Mouse (Mus musculus) layer of hippocampus, adult 2 months (tissue): ENCODE data around the gene Gpha2. TPM values are rescaled to one million over a fixed set of nuclear protein-coding genes. Genes with fewer than 3 reads are reported as not detected.
A peak's percentile ranks its signal among the peaks of the same experiment; 100 is the strongest.

Experiments
- DNase-seq, 2 experiments: peaks; one replicate each; pipeline ENCODE4 v3.0.0; 2022; ENCODE audit warnings: low spot score in 2 of 2
- H3K27ac ChIP-seq: fragments of 200-600 bp; 2 replicates; pipeline ENCODE4 v1.8.1; 2022
- H3K4me3 ChIP-seq: fragments of 200-600 bp; 2 replicates; pipeline ENCODE4 v1.8.1; 2022; ENCODE audit warnings: mild to moderate bottlenecking
- CTCF ChIP-seq: fragments of 200-600 bp; conservative IDR thresholded peaks from 2 replicates; pipeline ENCODE4 v1.8.1; 2022; ENCODE audit warnings: antibody characterized with exemption, mild to moderate bottlenecking, moderate library complexity
- total RNA-seq, 2 experiments: library from RNA; stranded (reverse); gene quantifications; 2 replicates each; pipeline ENCODE4 v1.2.3; 2021

The Gpha2 gene
- total RNA-seq, 2 experiments from 2014 or later = not detected

DNA sequence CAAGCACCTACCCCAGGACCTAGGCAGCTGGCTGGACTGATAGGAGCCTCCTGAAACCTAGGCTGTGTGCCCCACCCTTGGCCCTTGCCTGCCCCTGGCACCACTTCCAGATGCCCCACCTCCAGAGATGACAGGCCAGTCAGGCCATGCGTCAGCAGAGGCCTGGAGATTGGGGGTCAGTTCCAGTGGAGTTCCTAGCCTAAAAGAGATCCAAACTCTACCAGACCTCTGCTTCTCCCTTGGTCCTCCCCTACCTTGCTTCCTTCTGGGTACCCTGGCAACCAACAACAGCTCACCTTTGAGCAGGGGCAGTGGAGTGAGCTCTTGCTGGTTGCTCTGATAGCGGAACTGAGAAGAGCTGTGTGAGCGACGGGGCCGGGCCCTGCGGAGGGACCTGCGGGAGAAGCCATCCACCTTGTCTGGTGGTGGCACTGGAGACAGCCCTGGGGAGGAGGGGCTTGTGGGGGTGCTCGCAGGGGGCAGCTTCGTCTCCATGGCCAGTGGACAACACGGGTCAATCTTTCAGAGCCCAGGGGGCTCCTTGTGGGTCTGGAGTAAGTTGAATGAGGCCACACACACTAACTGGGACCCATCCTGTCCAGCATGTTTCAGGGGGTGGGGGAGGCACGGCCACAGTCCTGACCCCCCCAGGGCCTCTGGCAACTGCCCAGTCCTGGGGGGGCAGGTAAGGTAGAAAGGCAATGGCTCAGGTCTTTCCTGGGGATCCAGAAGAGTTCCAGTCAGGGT, 8.3 kb downstream of the Gpha2 start:
- no peak for DNase-seq
- no peak for TF ChIP-seq CTCF
- peak overlapping the region; percentile 89 for H3K4me3 ChIP-seq
- H3K27ac ChIP-seq = peak overlapping the region; percentile 99

DNA sequence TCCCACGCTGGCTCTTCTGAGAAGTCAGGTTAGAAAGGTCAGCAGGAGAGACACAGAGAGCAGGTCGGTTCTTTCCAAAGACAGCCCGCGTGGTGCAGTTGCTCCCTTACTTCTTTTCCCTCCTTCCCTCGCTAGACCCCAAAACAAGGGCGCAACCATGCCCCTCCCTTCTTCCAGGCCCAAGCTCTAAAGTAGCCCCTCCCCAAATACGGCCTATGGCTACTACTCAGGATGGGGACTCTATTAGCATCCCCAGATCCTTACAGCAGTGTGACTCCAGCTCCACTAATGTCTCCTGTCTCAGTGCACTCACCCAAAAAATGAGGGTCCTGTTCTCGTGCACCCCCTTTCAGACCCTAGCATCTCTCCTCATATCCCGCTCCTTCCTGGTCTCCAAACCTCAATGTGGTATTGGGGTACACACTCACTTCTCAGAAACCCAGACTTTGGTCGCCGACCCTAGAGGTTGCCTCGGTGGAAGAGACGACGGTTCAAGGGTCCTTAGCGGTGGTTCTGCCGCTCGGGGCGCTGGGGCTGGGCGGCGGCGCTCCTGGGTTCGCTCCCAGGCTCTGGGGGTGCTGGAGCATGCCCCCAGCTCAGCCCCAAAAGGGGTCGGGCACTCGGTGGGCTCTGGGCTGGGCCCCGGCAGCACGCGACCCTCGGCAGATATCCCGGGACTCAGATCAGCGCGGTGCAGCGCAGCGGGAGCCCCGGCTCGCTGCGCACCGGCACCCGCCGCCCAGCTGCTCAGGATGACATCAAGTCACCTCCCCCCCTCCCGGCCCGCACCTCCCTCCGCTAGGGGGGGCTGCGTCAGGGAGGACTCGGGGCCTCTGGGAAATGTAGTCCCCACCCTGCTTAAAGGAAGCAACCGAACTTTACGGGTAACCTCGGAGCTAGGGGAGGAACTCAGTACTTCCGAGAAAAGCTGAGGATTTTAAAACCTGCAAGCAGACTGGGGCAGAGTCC, 9.2 kb downstream of the Gpha2 start, which contains the start of gene Ppp2r5b:
Gene Ppp2r5b, minus strand, starts transcription at position 789 of the 969 bp plus-strand sequence.
- DNase-seq = peak; percentile 96
- Histone ChIP-seq H3K27ac (peak within 1 kb of the TSS; percentile 99), H3K4me3 (peak within 1 kb of the TSS; percentile 89)
- peak; percentile 81 for TF ChIP-seq CTCF

DNA sequence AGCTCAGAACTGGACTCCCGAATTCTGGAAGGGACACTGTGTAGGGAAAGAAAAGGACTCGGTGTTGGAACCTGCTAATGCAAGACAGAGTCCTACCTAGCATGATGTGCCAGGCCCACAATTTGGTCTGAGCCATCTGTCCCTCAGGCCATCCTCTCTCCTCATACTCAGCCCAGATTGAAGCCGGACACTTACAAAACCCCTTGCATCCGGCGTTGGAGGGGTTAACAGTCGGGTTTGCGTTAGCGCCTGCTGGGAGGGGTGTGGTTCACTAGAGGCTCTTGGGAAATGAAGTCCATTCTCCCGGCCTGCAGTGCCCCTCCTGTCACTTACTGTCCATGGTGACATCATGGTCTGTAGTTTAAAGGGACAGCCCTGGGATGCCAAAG, 9.9 kb downstream of the Gpha2 start:
- Histone ChIP-seq H3K4me3 (peak overlapping the region; percentile 89), H3K27ac (peak overlapping the region; percentile 99)
- TF ChIP-seq CTCF = no peak
- peak; percentile 91 to 94 for DNase-seq

DNA sequence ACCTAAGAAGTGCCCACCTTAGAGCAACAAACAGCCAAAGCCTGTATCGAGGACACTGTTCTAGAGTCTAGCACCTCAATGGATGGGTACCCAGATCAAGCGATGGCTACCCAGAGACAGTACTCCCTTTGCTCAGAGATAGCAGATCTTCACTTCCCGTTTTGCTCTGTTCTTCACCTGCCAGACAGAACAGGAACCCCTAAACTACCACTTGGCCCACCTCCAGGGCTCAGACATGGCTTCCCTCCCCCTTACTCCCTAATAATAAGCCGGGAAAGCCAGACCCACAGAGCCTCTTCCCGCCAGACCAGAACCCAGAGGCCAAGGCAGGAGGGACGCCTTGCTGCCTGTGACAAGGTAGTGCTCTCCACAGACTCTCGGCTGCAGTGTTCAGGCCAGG, 10.7 kb downstream of the Gpha2 start:
- Histone ChIP-seq H3K27ac (peak overlapping the region; percentile 99; the same call in 1 of the 2 replicates), H3K4me3 (no peak overlapping the region)
- no peak for TF ChIP-seq CTCF
- DNase-seq = no peak

DNA sequence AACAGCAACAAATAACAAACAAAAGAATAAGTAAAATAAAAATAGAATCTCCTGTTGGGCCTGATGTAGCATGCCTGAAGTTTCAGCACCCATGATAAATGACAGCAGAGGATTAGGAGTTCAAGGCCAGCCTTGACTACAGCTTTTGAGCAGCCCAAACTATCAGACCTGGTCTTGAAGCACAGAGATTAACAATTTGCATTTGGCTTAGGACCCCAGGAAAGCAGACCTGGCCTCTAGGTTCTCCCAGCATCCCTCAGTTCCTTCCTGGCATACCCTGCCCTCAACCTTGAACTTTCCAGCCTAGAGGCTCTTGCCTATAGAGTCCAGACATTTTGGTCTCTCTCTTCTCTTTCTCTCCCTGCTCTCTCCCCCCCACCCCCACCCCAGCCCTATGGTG, 12.6 kb downstream of the Gpha2 start:
- Histone ChIP-seq H3K4me3 (no peak overlapping the region), H3K27ac (no peak overlapping the region)
- no peak for DNase-seq
- TF ChIP-seq CTCF = no peak

DNA sequence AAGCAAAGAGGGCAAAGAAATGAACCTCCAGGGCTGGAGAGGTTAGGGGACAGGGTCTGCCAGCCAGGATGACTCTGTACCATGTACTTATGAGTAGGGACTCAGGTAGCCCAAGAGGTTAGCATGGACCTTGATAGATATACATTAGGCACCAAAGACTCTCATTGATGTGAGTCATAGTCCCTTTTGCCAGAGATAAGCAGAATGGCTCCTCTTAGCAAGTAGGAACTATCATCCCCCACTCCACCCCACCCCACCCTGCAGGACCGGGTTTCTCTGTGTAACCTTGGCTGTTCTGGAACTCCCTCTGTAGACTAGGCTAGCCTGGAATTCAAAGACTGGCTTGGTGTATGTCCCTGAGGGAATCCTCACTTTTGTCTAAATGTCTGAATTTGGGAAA, 14.0 kb downstream of the Gpha2 start:
- Histone ChIP-seq H3K4me3 (no peak overlapping the region), H3K27ac (no peak overlapping the region)
- DNase-seq = no peak
- TF ChIP-seq CTCF = no peak

DNA sequence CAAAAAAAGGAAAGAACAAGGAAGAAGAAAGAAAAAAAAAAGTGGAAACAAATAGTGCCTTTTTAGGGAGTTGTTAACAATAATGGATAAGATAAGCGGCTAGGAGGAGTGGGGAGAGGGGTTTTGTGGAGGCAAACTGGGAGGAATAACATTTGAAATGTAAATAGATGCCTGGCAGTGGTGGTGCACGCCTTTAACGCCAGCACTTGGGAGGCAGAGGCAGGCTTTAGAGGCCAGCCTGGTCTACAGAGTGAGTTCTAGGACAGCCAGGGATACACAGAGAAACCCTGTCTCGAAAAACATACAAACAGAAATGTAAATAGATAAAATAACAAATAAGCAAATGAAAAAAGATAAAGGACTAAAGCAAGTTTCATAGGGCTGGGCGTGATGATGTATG, 14.5 kb downstream of the Gpha2 start:
- DNase-seq = no peak
- peak overlapping the region; percentile 58; the same call in 1 of the 2 replicates for H3K27ac ChIP-seq
- H3K4me3 ChIP-seq = no peak overlapping the region; the same call in 1 of the 2 replicates
- no peak for TF ChIP-seq CTCF

DNA sequence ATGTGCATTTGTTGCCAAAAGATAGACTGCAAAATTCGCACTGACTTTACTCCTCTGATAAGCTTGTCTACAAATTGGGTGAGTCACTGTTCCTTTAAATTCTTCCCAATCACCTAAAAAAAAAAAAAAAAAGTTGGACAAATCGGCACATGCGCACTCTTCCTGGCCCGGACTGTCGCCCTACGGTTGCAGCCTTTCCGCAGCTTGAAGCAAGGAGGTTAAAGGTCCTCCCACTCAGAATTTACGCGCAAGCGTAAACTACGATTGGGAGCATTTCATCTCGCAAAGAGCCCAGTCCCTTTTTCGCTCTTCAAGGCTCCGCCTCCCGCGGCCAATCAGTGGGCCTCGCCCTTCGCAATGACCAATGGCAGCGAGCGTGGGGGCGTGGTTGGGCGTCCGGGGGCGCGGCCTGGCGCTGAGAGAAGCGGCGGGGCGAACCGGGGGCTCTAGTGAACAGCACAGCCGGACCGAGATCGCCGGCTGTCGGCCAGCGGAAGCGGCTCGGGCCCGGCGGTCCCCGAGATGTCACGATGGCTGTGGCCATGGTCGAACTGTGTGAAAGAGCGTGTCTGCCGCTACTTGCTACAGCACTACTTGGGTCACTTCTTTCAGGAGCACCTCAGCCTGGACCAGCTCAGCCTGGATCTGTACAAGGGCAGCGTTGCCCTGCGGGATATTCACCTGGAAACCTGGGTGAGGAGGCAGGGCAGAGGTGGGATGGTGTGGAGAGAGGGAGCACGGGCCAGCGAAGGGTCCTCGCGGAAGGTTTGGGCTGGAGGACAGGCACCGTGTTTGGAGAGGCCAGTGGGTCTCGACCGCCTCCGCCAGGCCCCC, 15.3 kb downstream of the Gpha2 start, which contains the start of gene Atg2a:
Gene Atg2a, plus strand, starts transcription at position 395 of the 834 bp plus-strand sequence.
- DNase-seq = peak; percentile 98
- Histone ChIP-seq H3K4me3 (peak within 1 kb of the TSS; percentile 95), H3K27ac (peak within 1 kb of the TSS; percentile 93)
- TF ChIP-seq CTCF = peak; percentile 24; the same call in 1 of the 2 replicates

DNA sequence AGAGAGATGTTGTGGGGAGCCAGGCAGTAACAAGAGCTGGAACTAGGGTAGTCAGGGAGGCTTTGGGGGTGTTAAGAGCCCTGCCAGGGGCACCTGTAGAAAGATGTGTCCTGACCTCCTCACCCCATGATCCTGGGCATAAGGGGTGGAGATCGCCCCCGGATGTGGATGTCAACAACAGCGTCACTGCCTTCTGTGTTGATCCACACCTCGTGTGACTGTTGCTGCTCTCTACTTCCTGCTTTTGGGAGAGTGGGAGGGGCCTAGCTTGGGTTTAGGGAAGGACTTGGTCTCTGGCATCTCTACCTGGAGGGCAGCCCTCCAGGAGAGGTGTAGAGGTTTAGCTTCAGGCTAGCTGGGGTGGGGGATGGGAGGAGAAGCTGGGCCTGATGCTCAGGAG, 16.1 kb downstream of the Gpha2 start:
- Histone ChIP-seq H3K27ac (peak overlapping the region; percentile 93), H3K4me3 (peak overlapping the region; percentile 95)
- DNase-seq = no peak
- no peak for TF ChIP-seq CTCF

DNA sequence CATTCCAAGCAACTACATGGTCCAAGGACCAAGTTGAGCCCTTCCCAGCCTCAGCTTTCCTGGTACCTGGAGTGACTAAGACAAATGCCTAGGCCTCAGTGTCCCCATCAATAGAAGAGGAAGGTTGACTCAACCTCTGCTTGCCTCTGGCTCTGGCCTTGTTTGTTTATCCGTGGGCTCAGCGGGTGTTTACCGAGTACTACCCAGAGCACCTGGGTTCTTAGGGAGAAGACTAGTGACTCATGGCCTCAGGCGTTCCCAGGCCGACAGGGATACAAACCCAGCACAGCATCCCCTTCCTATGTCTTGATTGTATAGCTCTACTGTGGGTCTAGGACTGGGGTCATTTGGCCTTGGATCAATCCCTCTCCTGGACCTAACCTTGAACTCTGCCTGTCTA, 17.0 kb downstream of the Gpha2 start:
- TF ChIP-seq CTCF = no peak
- H3K4me3 ChIP-seq = no peak overlapping the region
- no peak overlapping the region for H3K27ac ChIP-seq
- DNase-seq = no peak

DNA sequence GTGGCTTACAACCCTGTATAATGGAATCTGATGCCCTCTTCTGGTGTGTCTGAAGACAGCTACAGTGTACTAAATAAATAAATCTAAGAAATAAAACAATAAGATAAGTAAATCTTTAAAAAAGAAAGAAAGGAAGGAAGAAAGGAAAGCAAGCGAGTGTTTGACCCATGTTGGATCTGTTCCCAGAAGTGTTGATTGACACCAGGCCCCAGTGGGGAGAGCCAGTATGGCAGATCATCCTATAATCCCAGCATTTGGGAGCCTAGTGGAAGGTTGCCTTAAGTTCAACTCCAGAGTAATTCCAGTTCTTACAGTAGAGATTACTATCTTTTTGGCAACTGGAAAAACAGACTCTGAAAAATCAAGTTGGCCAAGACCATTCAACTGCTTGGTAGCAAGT, 19.6 kb downstream of the Gpha2 start:
- TF ChIP-seq CTCF = peak; percentile 18; the same call in 1 of the 2 replicates
- H3K27ac ChIP-seq = no peak overlapping the region
- H3K4me3 ChIP-seq = no peak overlapping the region
- no peak for DNase-seq

DNA sequence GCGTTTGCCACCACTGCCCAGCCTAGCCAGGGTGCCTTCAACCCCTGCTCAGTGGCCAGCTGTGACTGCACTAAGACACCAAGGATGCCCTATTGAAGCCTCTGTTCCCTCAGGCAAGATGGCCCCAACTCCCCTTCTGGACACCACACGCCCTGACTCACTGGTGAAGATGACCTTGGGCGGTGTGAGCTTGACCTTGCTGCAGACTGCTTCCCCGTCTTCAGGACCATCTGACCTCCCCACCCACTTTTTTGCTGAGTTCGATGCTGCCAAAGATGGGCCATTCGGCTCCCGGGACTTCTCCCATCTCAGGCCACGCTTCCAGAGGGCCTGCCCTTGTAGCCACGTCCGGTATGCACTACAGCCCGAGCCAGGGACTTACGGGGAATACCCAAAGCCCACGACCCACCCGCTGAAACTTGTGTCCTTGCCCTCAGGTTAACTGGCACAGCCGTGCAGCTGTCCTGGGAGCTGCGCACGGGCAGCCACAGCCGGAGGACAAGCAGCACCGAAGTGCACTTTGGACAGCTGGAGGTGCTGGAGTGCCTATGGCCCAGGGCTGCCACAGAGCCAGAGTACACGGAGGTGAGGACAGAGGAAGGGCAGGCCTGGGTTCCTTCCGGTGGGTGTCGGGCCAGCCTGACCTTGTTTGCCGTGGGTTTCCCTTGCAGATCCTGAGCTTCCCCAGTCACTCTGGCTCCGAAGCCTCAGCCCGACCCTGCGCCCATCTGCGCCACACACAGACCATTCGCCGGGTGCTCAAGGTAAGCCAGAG, 21.5 kb downstream of the Gpha2 start:
- H3K4me3 ChIP-seq = no peak overlapping the region
- H3K27ac ChIP-seq = no peak overlapping the region
- TF ChIP-seq CTCF = no peak
- DNase-seq = no peak
